Mouse (Mus musculus): ENCODE results near the gene Slc12a8.

Slc12a8 gene

DNA sequence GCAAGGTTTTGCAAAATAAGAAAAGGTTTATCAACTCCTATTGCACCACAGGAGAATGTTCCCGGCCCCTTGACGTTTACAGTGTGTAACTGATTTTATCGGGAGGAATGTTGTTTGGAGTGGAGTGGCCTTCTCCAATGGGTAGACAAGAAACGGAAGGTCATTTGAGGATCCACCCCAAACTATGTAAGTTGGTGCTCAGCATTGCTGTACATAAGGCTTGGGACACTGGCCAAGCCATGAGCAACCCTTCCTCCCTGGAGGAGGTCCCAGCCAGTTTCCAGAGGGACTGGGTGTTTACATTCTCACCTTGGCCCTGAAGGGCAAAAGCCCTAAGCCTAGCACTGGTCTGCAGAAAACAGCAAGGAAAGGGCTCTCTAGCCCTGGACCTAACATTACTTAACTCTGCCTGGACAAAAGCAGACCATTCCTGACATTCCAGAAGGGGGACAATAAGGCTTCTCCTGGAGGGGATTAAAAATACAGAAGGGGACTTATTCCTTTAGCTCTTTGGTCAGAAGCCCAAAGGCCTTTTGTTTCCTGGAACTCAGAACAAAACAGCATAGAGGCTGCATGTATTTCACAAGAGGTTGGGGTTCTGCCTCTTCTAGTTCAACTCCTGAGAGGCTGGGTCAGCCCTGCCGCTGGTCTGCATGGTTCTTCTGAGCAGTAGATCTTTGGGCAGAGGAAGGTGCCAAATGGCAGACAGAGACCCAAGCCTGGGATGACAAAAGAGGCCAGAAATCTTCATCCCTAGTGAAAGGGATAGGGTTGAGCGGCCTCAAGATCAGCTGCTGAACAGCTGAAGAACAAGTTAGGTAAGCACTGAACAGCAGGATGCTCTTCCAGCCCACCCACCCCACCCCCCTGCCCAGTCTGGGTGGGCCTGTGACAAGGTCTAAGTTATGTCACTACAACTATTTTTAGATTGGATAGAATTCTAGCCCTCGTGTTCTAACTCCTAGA is 159.5 kb downstream of the Slc12a8 start:
- peak; percentile 88 to 93 for DNase-seq

DNA sequence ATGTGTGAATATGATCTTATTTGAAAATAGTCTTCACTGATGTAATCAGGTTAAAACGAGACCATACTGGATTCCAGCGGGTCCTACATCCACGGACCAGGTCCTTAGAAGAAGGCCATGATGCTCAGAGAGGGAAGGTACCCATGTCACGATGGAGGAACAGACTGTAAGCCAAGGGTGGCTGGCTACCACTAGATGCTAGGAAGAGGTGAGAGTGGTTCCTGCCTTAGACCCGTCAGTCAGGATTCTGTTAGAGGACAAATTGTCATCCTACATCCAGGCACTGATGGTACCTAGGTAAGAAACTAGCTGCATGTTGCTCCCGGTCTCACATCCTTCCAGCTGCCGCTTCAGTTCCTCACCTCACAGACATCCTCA is 160.2 kb downstream of the Slc12a8 start:
- DNase-seq, result no peak

DNA sequence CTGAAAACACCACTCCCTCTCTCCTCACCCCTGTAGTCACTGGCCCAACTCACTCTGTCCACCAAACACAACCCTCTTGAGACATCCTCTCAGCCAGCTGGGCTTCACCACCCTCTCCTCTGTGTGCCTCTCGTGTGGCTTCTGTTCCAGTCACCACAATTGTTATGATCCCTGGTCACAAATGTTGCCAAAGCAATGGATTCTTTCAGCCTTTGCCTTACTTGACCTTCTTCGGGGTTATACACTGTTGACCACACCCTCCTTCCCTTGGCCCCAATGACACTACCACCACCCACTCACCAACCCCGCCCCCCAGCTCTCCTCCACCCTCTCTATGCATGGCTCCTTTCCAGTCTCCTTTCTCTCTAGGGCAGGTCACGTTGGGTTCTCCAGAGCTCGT is 160.8 kb downstream of the Slc12a8 start:
- DNase-seq, result peak; percentile 79 to 90

DNA sequence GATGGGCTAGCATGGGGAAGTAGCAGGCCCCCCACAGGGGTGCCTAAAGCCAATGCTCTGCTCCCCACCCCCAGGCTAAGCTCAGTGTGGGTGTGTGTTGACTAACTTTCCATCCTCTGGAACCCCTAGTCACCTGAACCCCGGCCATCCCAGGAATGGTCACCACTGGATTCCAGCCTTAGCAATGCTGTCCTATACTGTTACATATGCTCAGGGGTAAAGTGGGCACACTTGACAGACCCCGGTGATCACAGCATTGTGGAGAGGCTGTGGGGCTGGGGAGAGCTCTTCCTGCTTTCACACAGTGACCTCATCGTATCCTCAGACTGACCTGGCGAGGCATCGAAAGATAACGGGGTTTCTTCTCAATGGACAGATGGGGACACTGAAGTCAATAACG is 163.1 kb downstream of the Slc12a8 start:
- DNase-seq, result no peak

DNA sequence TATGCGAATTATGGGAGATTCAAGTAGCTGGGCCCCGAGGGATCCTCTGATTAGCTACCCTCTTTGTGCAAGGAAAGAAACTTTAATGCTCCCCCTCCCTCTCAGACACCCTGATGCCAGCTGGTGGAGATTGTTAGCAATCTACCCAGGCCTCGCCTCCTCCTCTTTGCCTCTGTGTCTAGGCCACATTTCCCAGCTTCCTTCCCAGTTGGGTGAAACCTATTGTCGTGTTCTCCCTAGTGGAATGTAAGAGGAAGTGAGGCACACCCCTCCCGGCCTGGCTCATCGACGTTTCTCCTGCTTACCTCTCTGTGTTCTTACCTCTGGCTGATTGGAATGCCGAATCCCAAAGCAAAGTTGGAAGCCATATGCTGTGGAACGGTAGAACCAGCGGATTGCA is 163.7 kb downstream of the Slc12a8 start:
- DNase-seq, result peak; percentile 53 to 72

DNA sequence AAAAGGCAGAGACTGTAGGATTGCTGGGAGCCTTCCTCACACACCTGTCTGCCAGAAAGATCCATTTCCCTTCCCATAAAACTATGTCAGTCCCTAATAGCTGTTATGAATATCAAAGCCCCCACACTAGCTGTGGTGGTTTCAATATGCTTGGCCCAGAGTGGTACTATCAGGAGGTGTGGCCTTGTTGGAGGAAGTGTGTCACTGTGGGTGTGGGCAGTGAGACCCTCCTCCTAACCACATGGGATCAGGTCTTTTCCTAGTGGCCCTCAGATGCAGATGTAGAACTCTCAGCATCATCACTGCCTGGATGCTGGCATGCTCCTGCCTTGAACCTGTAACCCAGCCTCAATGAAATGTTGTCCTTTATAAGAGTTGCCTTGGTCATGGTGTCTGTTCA is 164.5 kb downstream of the Slc12a8 start:
- DNase-seq, result no peak

DNA sequence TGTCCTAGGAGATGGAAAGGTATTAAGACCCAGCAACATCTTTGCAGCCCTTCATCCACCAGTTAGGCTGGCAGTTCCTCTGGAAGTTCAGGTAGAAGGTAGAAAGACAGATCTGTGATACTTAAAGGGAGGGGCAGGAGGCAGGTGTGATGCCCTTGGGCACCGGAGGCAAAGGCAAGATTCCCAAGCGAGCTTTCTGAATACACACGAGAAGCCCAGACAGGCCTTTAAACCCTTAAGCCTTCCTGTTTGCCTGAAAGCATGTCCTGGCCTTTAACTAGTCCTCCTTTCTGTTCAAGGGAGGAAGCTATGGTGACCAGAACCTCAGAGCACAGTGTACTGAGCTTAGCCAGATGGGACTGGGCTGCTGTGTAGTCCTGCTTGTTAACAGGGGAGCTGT is 165.5 kb downstream of the Slc12a8 start:
- DNase-seq, result no peak

DNA sequence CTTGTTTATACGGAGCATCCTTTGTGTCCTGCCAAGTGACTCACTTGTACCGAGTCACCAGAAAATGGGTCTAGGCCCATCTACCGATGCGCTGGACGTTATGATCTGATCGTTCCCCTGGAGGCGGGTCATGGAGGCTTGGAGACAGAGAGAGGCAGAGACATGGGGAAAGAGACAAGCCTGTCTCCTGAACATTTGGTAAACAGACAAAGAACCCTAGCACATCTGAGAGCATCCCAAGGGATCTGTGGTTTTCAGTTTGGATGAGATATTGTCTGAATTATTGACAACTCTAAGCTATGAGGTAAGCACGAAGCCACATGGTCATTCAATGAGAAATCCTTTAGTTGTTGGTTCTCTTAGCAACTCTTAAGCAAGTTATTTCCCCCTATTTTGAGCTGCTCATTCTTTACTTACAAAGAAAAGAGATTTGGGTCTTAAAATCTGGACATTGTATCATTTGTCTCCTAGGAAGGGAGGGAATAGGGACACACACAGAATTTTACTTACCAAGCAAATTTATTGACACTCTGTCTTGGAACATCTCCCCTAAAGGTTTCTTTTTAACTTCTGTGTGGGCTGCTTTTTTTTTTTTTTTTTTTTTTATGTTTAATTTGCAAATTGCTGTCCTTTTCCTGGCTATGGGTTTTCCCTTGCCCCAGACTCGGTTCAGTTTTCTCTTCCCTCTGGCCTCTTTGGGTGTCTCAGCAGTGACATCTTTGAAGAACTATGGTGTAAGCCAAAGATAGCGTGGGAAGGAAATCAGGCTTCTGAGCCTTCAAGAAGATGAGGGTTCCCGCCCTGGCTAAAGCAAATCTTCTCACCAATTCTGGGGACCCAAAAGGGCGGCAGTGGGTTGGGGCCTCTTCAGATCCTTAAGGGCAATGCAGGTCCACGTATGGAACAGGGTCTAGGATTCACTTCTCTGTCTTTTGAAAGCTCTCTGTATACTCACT is 166.4 kb downstream of the Slc12a8 start:
- DNase-seq, result no peak

DNA sequence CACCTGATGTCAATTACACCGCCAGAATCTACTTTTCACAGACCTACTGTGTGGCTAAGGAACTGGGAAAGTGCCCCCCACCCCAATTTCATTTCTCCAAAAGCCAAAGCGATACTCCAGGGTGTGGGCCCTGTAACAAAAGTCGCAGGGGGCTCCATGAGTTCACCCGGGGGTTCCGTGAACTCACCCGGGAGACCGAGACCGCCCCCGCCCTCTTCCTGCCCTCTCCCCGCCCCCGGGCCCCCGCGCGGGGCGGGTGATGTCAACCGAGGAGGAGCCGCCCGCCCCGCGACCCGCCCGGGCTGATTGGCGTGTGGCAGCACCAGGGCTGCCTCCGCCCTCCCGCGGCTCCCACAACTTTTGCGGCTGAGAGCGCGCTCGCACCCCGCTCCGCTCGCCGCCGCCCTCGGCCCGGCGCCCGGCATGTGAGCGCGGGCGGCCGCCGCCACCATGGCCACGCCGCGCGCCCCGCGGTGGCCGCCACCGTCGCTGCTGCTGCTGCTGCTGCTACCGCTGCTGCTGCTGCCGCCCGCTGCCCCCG is 167.1 kb downstream of the Slc12a8 start, which contains the start of gene Heg1:
TSS of gene Heg1 (plus strand) at position 209 of the 541 bp plus-strand sequence.
- DNase-seq, result peak; percentile 87 to 92

DNA sequence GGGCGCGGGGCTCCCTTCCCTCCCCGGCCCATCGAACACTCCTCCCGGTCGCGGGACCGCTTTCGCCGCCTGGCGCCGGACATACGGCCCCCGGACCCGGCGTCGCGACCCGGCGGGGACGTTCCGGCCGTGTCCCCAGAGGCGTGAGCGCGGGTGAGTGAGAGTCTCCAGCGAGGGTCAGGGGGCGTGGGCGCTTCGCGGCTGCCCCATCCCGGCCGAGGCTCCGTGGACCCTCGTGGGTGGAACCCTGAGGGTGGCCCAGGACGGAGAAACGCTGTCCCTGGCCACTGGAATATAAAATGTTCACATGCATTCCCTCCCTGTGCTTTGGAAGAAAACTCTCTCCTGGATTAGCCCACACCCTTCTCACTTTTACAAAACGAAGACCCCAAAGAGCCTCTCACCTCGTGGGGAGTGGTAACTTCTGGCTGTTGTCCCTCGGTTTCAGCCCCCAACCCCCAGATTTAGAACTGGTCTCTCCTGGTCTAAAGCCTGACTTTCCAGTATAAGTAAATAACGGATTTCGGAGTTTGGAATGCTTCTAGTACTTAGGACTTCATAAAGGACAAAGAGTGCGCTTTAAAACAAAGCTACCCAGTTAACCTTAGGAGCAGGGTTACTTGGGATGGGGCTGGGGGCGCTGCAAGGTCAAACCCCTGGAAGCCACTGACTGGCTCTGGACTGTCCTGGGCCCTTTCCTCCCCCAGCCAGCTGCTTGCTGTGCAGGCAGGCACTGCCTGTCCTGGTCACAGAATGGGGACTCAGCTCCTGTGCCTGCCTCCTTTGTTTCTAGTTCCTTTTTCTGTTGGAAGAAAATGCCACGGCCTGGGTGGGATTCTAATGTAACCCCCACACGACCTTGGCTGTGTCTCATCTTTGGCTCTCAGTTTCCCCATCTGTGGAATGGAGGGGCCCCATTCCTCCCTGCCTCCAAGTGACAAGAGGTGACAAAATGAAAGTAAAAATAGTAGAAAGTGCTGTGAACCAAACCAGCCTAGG is 167.9 kb downstream of the Slc12a8 start:
- DNase-seq, result peak in 1 of 2 experiments; percentile 29

DNA sequence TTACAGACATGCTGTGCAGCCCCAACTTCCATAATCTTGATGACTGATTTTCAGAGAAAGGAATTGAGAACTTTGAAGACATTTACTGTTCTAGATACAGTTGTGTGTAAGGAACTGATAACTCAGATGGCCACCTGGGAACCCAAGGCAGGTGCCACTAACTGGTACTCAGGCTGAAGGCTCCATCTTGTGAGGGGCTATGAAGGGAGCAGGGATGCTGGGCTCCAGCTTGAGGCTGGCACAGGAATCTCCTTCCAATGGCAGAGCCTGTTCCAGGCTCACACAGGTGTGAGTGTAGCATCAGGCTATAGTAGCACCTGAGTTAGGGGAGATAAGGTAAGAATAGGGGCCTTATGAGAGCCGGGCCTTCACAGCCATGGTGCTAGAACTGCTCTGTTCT is 168.9 kb downstream of the Slc12a8 start:
- no peak for DNase-seq

DNA sequence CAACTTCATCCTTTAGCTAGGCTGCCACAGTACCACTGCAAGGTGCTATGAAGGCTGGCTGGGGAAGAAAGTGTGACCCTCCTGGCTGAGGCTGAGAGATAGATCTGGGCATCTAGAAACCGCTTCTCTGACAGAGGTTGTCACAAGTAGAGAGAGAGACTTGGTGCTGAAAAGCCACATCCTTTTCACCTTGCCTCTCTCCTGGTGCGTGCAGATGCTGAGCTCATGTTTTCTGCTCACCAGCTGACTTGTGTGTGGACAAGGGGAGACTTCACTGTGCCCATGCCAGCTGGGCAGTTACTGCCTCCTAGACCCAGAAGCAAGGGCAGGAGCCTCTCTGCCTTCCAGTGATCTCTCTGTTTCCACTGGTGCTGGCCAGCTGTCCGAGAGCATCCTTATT is 170.6 kb downstream of the Slc12a8 start:
- DNase-seq, result no peak

DNA sequence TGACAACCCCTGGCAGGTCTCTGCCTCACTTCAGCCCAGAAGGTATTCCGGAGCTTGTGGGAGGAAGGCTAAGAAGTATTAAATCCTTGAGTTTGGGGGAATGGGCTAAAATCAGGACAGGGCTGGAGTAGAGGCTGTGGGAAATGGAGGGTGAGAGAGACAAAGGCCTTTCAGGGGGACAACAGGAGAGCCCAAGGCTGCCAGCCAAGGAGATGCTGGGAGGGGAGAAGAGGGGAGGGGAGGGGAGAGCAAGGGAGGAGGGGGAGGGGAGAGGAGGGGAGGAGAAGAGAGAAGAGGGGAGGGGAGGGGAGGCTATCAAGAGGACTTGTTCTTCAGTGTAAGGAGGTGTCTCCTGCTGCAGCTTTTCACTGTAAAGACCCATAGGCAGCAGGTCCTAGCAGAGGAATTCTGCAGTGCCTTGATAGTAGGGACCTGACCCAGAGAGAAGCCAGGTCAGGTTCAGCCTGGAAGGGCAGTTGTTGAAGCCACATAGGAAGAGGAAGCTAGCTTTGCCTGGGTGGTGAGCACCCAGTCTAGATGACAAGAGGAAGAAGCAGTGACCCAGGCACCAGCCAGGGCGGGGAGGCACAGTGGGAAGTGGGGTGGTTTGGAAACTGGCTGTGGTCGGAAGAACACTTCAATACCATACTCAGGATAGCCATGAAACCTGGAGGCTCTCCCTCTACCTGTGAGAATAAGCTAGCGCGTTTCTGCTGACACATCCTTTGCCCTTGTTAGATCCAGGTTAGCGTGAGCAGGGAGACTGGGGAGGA is 174.0 kb downstream of the Slc12a8 start:
- DNase-seq, result peak; percentile 51 to 56

DNA sequence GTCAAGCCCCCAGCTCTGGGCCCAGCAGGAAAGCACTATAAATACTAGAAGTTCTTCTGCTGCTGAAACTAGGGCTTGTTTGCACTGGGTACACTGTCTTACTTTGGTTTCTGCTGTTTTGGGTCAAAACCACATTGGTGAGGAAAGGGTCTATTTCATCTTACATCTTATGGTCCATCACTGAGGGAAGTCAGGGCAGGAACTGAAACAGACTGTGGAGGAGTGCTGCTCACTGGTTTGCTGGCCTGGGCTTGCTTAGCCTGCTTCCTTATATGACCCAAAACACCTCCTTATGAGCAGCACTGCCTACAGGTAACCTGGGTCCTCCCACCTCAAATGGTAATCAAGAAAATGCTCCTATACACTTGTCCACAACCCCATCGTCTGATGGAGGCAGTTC is 176.4 kb downstream of the Slc12a8 start:
- no peak for DNase-seq

DNA sequence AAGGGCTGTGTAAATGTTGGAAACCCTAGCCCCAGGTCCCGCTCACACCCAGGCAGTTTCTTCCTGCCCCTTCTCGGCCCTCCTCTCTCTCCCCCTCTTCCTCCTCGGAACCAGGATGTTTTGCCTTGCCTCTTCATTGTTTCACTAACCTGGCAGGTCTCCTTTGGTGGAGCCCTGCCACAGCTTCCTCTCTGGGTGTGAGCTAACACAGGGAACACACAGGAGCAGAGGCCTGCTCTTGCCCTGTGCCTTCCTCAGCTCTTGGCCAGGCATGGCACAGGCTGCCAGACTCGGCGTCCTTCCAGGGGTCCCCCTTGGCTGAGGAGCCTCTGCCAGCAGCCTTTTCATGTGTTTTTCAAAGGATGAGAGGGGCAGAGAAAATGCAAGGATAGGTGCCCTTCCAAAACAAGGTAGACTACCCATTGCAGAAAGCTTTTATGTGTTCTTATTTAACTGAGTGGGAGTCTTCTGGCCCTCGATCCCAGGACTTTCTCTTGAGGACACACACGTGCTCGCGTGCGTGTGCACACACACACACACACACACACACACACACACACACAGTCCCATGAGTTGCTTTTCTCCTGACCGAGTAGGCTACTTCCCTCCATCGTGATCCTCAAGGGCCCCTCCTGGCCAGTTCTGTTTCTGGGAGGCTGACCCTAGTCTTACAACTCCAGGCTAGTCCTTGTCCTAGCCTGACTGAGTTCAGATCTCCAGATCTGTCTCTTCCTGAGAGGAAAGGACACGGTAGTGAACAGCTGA is 179.9 kb downstream of the Slc12a8 start:
- DNase-seq, result peak; percentile 77 to 83

DNA sequence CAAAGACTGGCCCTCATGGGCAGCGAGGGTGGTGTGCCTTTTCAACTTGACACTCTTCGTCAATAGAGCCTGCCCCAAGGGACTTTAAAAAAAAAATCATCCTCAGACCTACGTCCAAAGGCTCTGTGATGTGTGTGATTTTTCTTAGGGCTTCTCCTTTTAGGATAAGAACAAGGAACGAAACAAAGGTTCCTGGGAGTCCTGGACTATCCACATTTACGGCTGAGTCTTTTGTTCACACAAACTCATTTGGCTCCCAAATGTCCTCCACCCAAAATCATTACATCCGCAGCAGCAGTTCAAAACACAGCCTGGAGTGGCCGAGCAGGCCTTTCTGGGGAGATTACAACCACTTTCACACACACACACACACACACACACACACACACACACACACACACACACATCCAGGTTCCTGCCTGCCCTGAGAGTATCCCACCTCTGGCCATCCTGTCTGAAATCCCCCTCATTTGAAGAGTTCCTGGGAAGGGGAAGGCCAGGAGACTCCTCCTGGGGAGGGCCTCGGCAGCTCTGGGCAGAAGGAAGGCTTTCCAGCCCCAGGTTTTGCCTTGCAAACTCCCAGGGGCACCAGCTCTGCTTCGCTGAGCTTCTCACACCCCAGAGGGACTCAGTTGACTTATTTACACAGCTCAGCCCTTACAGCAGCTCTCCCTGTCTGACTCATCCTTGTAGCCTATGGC is 180.6 kb downstream of the Slc12a8 start:
- peak in 1 of 2 experiments; percentile 31 for DNase-seq

DNA sequence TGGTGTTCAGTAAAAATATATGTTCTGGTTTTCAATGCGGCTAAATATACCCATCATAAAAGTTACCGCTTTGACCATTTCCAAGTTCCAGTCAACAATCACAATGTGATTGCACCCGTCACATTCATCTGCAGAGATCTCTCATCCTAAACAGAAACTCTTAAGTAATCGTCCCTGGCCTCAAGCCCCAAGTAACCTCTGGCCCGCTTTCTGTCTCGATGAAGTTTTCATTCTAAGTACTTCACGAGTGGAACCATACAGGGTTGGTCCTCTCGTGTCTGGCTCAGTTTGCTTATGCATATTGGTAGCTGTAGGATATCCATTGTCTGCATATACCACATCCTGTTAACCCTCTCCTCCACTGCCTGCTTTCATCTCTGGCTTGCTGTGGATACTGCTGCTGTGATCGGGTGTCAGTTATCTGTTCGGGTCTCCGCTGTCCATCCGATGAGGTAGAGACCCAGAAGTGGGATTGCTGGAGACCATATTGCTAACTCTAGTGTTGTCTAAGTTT is 181.2 kb downstream of the Slc12a8 start:
- peak in 1 of 2 experiments; percentile 34 for DNase-seq

DNA sequence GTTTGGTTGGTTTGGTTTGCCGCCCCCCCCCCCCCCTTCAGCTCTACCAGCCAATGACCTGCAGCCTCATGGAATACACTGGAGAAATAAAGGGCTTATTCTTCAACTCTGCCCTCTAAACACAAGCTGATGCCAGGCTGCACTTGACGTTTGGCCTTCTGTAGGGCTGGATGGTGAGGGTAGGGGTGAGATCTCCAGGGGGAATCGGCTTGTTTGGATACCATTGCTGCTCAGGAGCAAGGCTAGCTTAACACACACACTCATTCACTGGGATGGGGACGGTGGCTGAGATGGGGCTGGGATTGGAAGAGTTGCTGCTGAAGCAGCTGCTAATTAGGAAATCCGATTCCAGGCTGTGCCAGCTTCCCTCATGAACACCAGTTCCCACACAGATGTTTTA is 183.5 kb downstream of the Slc12a8 start:
- DNase-seq, result no peak

DNA sequence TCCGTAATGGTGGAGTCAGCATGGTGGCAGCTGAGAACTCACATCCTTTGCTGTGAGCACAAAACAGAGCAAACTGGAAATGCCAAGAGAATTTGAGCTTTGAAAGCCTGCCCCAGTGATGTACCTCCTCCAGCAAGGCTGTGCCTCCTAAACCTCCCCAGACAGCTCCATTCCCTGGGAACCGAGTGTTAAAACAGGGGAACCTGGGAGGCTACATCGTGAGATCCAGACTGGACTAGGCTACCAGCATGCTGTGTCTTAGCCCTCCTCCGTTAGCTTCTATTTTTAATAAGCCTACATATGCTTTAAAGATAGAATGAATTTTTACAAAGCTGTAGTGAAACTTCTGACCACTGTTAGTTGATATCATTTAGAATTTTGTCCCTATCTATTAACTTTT is 184.7 kb downstream of the Slc12a8 start:
- no peak for DNase-seq
